Mouse (Mus musculus): ENCODE results near the gene Cd300lb. TPM values are rescaled to one million over a fixed set of nuclear protein-coding genes. Genes with fewer than 3 reads are reported as not detected.
A peak's percentile ranks its signal among the peaks of the same experiment; 100 is the strongest.
"Not testable (repeated sequence)": the region's sequence is repeated elsewhere in the genome, so short reads cannot be mapped to it uniquely, and the experiment has no call there.

Cd300lb gene
- total RNA-seq (2021) = 1 to 10 TPM in 1 of 2 experiments, under 1 TPM in 1; 0.49 to 1.1 TPM
- long read RNA-seq, experiment 1, partial matches to known transcripts = 0 of 1 reads
- long read RNA-seq, experiment 1, other reads (novel, unspliced or antisense) = 0 of 1 reads
- long read RNA-seq, experiment 2, partial matches to known transcripts = 1 of 5 reads
- long read RNA-seq, experiment 2, other reads (novel, unspliced or antisense) = 0 of 5 reads

DNA sequence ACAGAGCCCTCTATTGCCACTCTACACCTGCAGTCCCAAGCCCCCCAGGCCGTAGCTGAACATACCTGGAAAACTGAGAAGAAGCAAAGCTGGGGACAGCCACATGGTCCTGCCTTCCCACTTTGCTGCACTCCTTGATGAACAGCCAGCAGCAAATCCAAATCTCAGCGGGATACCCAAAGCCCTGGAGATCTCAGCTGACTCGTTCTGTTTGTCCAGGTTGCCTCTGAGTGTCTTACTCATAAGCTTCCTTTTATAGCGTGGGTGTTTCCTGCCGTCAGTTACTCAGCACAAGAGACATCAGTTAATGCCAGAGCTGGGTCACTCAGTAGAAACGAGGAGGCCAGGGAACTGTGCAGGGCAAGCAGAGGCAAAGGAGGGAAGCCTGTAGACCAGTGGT, at the start of gene Cd300lb:
Gene Cd300lb (minus strand): TSS at position 243 of the 400 bp plus-strand sequence.
- DNase-seq (ENCODE audit: low spot score in 2 of 2) = no peak

DNA sequence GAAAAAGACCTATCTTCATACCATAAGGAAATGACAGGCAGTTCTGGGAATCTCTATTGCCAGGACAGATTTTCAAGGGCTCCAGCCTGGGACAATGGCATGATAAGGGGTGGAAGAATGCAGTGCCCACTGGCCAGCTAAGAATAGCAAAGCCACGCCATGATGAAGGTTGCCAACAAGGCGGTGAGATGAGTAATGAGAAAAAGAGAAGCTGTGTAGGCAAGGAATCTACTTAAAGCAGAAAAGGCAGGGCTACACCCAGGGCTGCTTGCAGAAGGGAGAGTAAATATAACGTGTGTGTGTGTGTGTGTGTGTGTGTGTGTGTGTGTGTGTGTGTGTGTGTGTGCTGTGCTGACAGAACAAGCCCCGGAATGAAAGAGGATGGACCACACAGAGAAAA, 47.7 kb upstream of the Cd300lb start:
- no peak for DNase-seq (ENCODE audit: low spot score in 2 of 2)

GRCm38 (mm10) chr11:114972726-114973125, 38.5 kb upstream of the Cd300lb start:
- DNase-seq (ENCODE audit: low spot score in 2 of 2) = no peak

DNA sequence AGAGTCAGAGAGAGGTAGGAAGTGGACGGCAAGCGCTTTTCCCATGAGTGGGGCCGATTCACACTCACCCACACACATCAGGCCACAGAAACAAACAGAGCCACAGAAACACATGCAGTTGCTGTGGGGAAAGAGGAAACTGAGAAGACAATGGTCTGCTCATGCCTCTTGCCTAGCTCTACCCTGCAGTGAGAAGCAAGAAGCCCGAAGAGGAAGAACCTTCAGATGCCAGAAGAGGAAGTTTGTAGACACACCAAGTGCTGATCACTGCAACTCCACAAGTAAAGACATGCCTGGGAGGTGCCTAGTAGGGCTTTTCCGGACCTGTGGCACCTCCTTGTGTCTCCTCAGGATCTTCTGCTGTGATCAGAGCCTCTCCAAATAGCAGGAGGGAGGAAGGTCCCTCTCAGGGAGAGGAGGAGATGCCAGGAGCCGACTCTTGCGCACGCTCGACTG, 34.6 kb upstream of the Cd300lb start, which contains the start of gene Cd300c:
Gene Cd300c (minus strand): TSS at position 406 of the 456 bp plus-strand sequence.
- no peak for DNase-seq (ENCODE audit: low spot score in 2 of 2)

- DNase-seq (ENCODE audit: low spot score in 2 of 2) = no peak
These were observed 31.1 kb upstream of the Cd300lb start for GRCm38 (mm10) chr11:114965182-114965828.

DNA sequence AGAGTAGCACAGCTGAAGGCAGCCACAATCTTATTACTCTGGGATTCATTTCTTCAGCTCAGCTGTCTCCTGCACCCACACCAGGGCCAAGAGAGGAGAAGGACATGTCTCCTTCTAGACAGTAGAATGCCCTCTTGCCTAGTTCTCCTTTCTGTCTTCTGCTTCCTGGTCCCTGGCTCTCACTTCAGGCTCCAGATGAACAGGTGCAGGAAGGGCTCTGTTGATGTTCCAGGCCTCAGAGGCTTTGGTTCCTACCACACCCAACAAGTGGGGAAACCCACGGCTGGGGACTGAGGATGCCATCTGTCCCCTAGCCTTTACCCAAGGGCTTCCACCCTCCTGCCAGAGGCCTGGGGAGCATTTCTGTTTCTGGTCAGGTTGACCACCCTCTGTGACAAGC, 26.2 kb upstream of the Cd300lb start:
- no peak for DNase-seq (ENCODE audit: low spot score in 2 of 2)

DNA sequence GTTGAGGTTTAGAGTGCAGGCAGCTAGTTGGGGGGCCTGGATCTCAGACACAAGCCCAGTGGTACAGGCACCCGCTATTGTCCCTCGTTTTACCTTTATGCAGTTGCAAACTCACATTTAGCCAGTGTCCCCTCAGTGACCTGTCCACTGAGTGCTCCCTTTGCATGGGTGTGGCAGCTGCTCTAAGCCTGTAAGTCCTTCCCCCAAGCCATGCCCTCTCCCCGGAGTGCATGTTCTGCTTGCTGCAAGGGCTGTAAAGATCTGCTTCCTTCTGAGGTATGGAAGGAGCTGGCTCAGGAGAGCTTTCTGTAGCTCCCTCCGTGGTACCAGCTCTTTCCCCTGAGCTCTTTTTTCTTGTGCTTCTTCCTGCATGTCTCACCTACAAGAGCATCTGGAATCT, 595 bp downstream of the Cd300lb start:
- DNase-seq (ENCODE audit: low spot score in 2 of 2) = no peak

- DNase-seq (ENCODE audit: low spot score in 2 of 2) = no peak
These were observed 3.1 kb downstream of the Cd300lb start for GRCm38 (mm10) chr11:114931041-114931440.

DNA sequence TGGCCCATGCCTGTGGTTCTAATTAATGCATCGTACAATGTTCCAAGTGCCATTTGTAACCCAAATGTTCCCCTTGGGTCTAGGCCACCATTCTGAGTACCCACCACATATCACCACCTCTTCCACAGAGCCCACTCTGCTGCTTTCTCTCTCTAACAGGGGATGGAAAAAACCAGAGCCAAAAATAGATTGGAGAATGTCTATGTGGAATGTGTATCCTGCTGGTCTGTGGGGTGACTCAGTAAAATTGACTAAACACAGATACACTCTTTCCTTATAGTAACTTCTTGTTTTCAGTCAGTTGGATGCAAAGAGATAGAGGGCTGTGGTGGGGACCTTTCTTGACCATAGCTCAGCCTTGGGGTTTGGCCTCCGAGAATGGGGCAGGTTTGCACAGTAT, 4.6 kb downstream of the Cd300lb start:
- no peak for DNase-seq (ENCODE audit: low spot score in 2 of 2)

GRCm38 (mm10) chr11:114923961-114924360, 10.2 kb downstream of the Cd300lb start:
- no peak for DNase-seq (ENCODE audit: low spot score in 2 of 2)

- no peak for DNase-seq (ENCODE audit: low spot score in 2 of 2)
These were observed 11.7 kb downstream of the Cd300lb start for GRCm38 (mm10) chr11:114922439-114922838.

DNA sequence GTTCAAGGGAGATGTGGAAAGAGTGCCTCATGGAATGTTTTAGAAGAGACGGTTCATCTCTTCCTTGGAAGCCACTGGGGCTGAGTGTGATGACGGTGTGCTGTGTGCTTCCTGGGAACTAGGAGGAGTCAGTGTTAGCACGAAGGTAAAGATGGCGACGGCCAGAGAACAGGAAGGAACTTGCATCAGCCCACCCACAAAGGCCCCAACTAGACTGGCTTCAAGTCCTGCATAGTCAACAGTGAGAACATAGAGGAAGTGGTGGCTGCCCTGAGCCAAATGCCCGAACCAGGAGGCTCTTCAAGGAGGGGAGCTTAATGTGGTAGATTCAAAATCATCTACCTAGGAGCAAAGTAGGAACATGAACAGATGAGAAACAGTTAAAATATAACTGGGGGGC, 17.1 kb downstream of the Cd300lb start:
- no peak for DNase-seq (ENCODE audit: low spot score in 2 of 2)

DNA sequence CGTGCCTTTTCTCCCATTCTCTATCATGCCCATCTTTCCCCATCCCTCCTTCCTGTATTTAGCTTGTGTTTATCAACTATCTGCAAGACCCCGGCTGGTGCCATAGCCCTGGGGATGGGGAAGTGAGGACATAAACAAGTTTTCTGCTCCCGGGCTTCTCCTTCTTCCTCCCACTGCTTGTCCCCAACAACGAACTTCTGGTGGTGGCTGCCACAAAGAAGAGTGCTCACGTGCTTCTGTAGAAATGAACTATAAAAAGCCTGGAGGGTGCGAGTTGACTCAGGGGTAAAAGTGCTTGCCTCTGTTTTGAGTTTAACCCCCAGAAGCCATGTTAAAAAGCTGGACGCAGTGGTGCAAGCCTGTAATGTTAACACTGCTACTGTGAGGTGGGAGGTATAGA, 19.2 kb downstream of the Cd300lb start:
- no peak for DNase-seq (ENCODE audit: low spot score in 2 of 2)

DNA sequence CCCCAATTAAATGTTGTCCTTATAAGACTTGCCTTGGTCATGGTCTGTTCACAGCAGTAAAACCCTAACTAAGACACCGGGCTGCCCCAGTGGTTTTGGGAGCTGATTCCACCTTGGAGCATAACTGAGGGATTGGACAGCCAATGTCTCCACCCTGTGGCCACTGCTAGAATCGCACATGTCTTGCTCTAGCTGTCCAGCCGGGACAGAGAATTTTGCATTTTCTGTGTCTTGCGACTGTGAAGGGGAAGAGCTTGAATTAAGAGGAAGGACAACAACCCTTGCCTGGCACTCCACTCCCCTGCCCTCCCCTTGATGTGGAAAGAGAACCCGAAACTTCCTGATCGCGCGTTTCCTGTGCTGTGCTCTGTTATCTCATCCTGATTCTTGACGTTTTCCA, 21.3 kb downstream of the Cd300lb start:
- peak; percentile 55 to 72 for DNase-seq (ENCODE audit: low spot score in 2 of 2)

DNA sequence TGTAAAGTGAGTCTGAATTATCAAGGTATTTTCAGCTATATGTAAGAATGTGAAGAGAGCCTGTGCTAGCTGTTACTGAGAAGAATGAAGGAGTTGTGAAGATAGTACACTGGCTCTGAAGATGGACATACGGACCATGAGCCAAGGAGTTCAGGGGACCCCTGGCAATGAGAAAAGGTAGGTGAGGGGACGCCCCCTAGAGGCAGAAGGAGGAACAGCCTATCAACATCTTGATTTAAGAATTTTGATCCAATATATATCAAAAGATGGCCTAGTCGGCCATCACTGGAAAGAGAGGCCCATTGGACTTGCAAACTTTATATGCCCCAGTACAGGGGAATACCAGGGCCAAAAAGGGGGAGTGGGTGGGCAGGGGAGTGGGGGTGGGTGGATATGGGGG, 24.6 kb downstream of the Cd300lb start:
- DNase-seq (ENCODE audit: low spot score in 2 of 2) = not testable (repeated sequence)

GRCm38 (mm10) chr11:114908086-114908485, 26.1 kb downstream of the Cd300lb start:
- DNase-seq (ENCODE audit: low spot score in 2 of 2) = no peak

DNA sequence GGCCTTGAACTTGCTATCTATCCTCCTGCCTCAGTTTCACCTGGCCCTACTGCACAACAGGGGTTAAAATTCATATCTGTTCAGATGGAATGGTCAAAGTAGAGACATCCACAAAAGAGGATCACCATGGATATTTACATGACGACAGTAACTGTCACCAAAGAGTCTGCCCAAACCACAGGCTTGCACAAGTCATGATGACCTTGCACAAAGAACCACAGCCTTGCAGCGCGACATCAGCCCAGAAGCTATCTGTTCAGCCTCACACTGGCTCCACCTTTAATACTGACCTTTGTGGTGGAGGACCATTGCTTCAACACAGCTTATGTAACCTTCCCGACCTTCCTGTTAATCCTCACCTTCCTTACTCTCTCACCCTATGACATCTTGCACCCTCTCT, 26.6 kb downstream of the Cd300lb start:
- no peak for DNase-seq (ENCODE audit: low spot score in 2 of 2)

DNA sequence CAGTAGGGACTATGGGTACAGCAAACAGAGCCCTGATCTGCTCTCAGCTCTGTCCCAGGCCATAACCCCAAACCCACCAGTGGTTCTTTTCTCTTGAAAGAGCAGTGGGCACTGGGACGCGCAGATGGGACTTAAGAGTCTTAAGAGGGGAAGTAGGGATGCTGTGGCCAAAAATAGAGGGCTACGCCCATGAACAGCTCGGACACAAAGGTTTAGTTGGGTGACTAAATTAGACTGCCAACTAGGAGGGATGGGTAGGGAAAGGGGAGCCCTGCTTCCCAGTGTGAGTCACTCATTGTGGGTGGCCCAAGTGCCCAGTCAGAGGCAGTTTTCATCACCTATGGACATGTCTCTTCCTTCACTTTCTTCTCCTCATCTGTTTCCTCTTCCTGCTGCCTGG, 31.0 kb downstream of the Cd300lb start:
- no peak for DNase-seq (ENCODE audit: low spot score in 2 of 2)

DNA sequence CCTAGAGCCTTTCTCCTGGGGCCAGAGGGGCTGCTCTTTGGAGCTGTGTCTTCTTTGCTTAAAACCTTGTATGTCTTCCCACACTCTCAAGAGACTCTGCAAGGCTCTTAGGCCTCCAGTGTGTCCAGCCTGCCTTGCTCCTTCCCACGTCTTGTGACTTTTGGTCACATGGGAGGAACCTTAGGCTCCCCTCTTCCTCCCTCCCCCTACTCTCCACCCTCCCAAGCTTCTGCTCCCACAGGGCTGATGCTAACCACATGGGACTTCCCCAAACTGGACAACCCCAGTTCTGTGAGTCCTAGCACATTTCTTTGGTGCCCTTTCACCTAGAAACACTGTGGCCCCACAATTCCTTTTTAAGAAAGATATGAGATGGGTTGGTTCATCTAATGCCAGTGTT, 36.2 kb downstream of the Cd300lb start:
- no peak for DNase-seq (ENCODE audit: low spot score in 2 of 2)

- DNase-seq (ENCODE audit: low spot score in 2 of 2) = no peak
These were observed 38.1 kb downstream of the Cd300lb start for GRCm38 (mm10) chr11:114896085-114896484.

DNA sequence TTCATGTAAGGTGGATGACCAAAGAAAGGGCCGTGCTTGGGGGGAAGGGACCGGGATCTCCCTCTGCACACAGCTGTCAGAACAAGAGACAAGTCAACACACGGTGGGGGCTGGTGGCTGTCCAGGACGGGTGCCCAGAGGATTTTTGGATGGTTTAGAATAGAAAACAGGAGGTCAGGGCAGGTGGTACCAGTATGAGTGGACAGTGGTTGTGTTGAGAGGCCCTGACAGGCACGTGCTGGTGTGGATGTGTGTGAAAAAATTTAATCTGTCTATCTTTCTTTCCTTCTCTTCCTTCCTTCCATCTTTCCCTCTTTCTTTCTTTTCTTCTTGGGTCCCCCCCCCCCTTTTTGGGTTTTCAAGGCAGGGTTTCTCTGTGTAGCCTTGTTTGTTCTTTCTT, 43.6 kb downstream of the Cd300lb start:
- DNase-seq (ENCODE audit: low spot score in 2 of 2) = no peak

GRCm38 (mm10) chr11:114889991-114890518, 44.1 kb downstream of the Cd300lb start, which contains the start of gene Cd300a:
Gene Cd300a (plus strand): TSS chr11:114890041.
- DNase-seq (ENCODE audit: low spot score in 2 of 2) = no peak
